Mouse (Mus musculus) CH12.LX (cell line): ENCODE data around the gene Atp8b5. TPM values are rescaled to one million over a fixed set of nuclear protein-coding genes. Genes with fewer than 3 reads are reported as not detected.

Experiments used
- DNase-seq: peaks from one replicate; pipeline ENCODE4 v3.0.0-alpha.2; 2013; ENCODE audit errors: extremely low read depth
- H3K27ac ChIP-seq: 2 replicates; pipeline ENCODE4 v1.5.1; 2012; ENCODE audit warnings: low read depth, mild to moderate bottlenecking, control low read depth, moderate library complexity; ENCODE audit not compliant: insufficient read depth
- H3K27me3 ChIP-seq: replicated peaks from 2 replicates; pipeline ENCODE3; 2012; ENCODE audit warnings: inconsistent platforms
- H3K36me3 ChIP-seq, 2 experiments: replicated peaks in 1 of 2; 2 replicates each; pipeline versions ENCODE3 to v1.6.1; 2012; ENCODE audit warnings: inconsistent platforms in 1 of 2, low read length in 1 of 2, mild to moderate bottlenecking in 1 of 2, mixed read lengths in 1 of 2, moderate library complexity in 1 of 2; ENCODE audit not compliant: control insufficient read depth in 1 of 2, insufficient read depth in 1 of 2
- H3K4me1 ChIP-seq, 2 experiments: 2 replicates each; pipeline ENCODE4 v1.6.1; 2012; ENCODE audit warnings: inconsistent platforms in 1 of 2, moderate library complexity in 1 of 2; ENCODE audit not compliant: insufficient read depth in 2 of 2, control insufficient read depth in 1 of 2
- H3K4me2 ChIP-seq: 2 replicates; pipeline ENCODE4 v1.6.1; 2012; ENCODE audit warnings: low read depth, mild to moderate bottlenecking, control low read depth; ENCODE audit not compliant: poor library complexity, insufficient read depth, severe bottlenecking
- H3K4me3 ChIP-seq, 3 experiments: fragments of 150-350 bp in 1 of 3; sonication (generic) in 1 of 3; replicated peaks in 1 of 3; 2 replicates each; pipeline versions ENCODE3 to v1.5.1; 2011 to 2012; ENCODE audit warnings: low read depth in 2 of 3, low read length in 2 of 3, mild to moderate bottlenecking in 2 of 3, moderate library complexity in 2 of 3, control low read depth in 1 of 3, improper control_type of control experiment in 1 of 3, inconsistent platforms in 1 of 3, mixed read lengths in 1 of 3; ENCODE audit not compliant: poor library complexity in 1 of 3
- H3K79me2 ChIP-seq: replicated peaks from 2 replicates; pipeline ENCODE4 v1.6.1; 2012; ENCODE audit warnings: mild to moderate bottlenecking, moderate library complexity; ENCODE audit not compliant: control insufficient read depth, poor library complexity, insufficient read depth, severe bottlenecking; ENCODE audit errors: extremely low read depth
- H3K9ac ChIP-seq: 2 replicates; pipeline ENCODE4 v1.6.1; 2012; ENCODE audit warnings: low read depth, mild to moderate bottlenecking, control low read depth, moderate library complexity; ENCODE audit not compliant: insufficient read depth
- H3K9me3 ChIP-seq: replicated peaks from 2 replicates; pipeline ENCODE3; 2012; ENCODE audit warnings: low read length, inconsistent platforms, mixed read lengths
- BHLHE40 ChIP-seq: IDR thresholded peaks from 2 replicates; pipeline ENCODE4 v1.6.1; 2011; ENCODE audit warnings: mild to moderate bottlenecking, low read depth, low read length, improper control_type of control experiment
- CHD1 ChIP-seq: IDR thresholded peaks from 2 replicates; pipeline ENCODE4 v1.6.1; 2012; ENCODE audit warnings: low read depth, low read length, improper control_type of control experiment, inconsistent platforms
- CTCF ChIP-seq, 2 experiments: IDR thresholded peaks in 1 of 2; conservative IDR thresholded peaks in 1 of 2; 2 replicates each; pipeline ENCODE4 v1.5.1; 2011 to 2012; ENCODE audit warnings: low read depth in 2 of 2, low read length in 2 of 2, improper control_type of control experiment in 1 of 2, inconsistent platforms in 1 of 2, mild to moderate bottlenecking in 1 of 2, moderate library complexity in 1 of 2
- ETS1 ChIP-seq: conservative IDR thresholded peaks from 2 replicates; pipeline ENCODE4 v1.6.1; 2012; ENCODE audit warnings: low read depth, mild to moderate bottlenecking, inconsistent platforms, low read length, improper control_type of control experiment, moderate library complexity
- GABPA ChIP-seq: IDR thresholded peaks from 2 replicates; pipeline ENCODE4 v1.6.1; 2012; ENCODE audit warnings: low read depth, low read length, improper control_type of control experiment, inconsistent platforms; ENCODE audit not compliant: insufficient replicate concordance
- HCFC1 ChIP-seq: IDR thresholded peaks from 2 replicates; pipeline ENCODE4 v1.6.1; 2012; ENCODE audit warnings: low read depth, mild to moderate bottlenecking, inconsistent platforms, low read length, improper control_type of control experiment
- JUND ChIP-seq: conservative IDR thresholded peaks from 2 replicates; pipeline ENCODE4 v1.6.1; 2011; ENCODE audit warnings: low read depth, low read length, improper control_type of control experiment
- MAX ChIP-seq: IDR thresholded peaks from 2 replicates; pipeline ENCODE4 v1.6.1; 2011; ENCODE audit warnings: low read length, improper control_type of control experiment
- MAZ ChIP-seq: IDR thresholded peaks from 2 replicates; pipeline ENCODE4 v1.6.1; 2012; ENCODE audit warnings: low read depth, mild to moderate bottlenecking, inconsistent platforms, low read length, improper control_type of control experiment, moderate library complexity
- NRF1 ChIP-seq: IDR thresholded peaks from 2 replicates; pipeline ENCODE4 v1.6.1; 2014; ENCODE audit warnings: low read depth, mild to moderate bottlenecking, inconsistent platforms, low read length, improper control_type of control experiment, moderate library complexity
- PAX5 ChIP-seq: IDR thresholded peaks from 2 replicates; pipeline ENCODE4 v1.6.1; 2012; ENCODE audit warnings: low read length, inconsistent platforms, mixed read lengths
- POLR2A ChIP-seq: IDR thresholded peaks from 2 replicates; pipeline ENCODE4 v1.6.1; 2011; ENCODE audit warnings: low read depth, mild to moderate bottlenecking, improper control_type of control experiment, low read length
- POLR2AphosphoS2 ChIP-seq: IDR thresholded peaks from 2 replicates; pipeline ENCODE4 v1.6.1; 2011; ENCODE audit warnings: low read depth, low read length, improper control_type of control experiment
- RAD21 ChIP-seq: IDR thresholded peaks from 2 replicates; pipeline ENCODE4 v1.6.1; 2011; ENCODE audit warnings: low read depth, mild to moderate bottlenecking, low read length, improper control_type of control experiment, moderate library complexity
- SIN3A ChIP-seq: IDR thresholded peaks from 2 replicates; pipeline ENCODE4 v1.6.1; 2012; ENCODE audit warnings: low read length, improper control_type of control experiment, inconsistent platforms
- SMC3 ChIP-seq: IDR thresholded peaks from 2 replicates; pipeline ENCODE4 v1.6.1; 2011; ENCODE audit warnings: low read depth, low read length, improper control_type of control experiment
- TCF12 ChIP-seq: IDR thresholded peaks from 2 replicates; pipeline ENCODE4 v1.6.1; 2014; ENCODE audit warnings: low read depth, mild to moderate bottlenecking, inconsistent platforms, low read length, improper control_type of control experiment
- USF1 ChIP-seq: IDR thresholded peaks from 2 replicates; pipeline ENCODE4 v1.6.1; 2014; ENCODE audit warnings: low read depth, mild to moderate bottlenecking, inconsistent platforms, low read length, improper control_type of control experiment
- ZKSCAN1 ChIP-seq: IDR thresholded peaks from 2 replicates; pipeline ENCODE4 v1.6.1; 2012; ENCODE audit warnings: low read depth, inconsistent platforms, low read length, improper control_type of control experiment, borderline replicate concordance
- ZMIZ1 ChIP-seq: IDR thresholded peaks from 2 replicates; pipeline ENCODE4 v1.6.1; 2012; ENCODE audit warnings: low read depth, mild to moderate bottlenecking, inconsistent platforms, low read length, improper control_type of control experiment
- ZNF384 ChIP-seq: IDR thresholded peaks from 2 replicates; pipeline ENCODE4 v1.6.1; 2012; ENCODE audit warnings: low read depth, low read length, improper control_type of control experiment, inconsistent platforms
- dilution Hi-C: fragments of 300-500 bp; cut with MboI; formaldehyde crosslinking; loops from 2 replicates; pipeline ENCODE4 v1.14.3; 2020; ENCODE audit warnings: low sequenced_read_pairs; ENCODE audit not compliant: extremely low pct_unique_long_range_greater_than_20kb, extremely low pct_ligation_motif_present
- in situ Hi-C: fragments of 300-500 bp; cut with MboI; formaldehyde crosslinking; loops from 3 replicates; pipeline ENCODE4 v1.14.3; 2019; ENCODE audit warnings: low sequenced_read_pairs, low pct_ligation_motif_present, low pct_unique_long_range_greater_than_20kb, mixed read lengths
- polyA plus RNA-seq: library from polyadenylated mRNA; unstranded; fragments of >175 nt; gene quantifications from 2 replicates; pipeline ENCODE4 v1.2.1, GENCODE M21; 2012; ENCODE audit warnings: low read depth; ENCODE audit not compliant: insufficient read length
- total RNA-seq, 2 experiments: library from RNA; depleted of rRNA; stranded (reverse); fragments of 300-350 nt in 1 of 2; fragments of >200 nt in 1 of 2; gene quantifications; 2 replicates each; pipeline ENCODE4 v1.2.3; 2012 to 2014

Atp8b5 gene
- total and polyA plus RNA-seq, 3 experiments, result 0.13 to 1.3 (median 0.54) TPM

DNA sequence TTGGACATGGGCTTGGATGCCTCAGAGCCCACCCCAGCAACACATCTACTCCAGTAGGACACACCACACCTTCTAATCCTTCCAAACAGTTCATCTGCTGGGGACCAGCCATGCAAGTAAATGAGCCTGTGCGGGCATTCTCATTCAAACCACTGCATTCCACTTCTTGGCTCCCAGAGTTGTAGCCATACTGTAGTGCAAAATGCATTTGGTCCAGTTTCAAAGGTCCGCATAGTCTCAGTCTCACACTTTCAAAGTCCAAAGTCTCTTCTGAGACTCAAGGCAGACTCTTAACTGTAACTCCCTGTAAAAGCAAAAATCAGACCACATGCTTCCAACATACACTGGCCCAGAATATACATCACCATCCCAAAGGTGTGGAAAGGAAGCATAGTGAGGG is 78.0 kb downstream of the Atp8b5 start:
- Histone ChIP-seq H3K9ac (no peak overlapping the region), H3K9me3 (no peaks in the 10 kb centered on the region), H3K4me3 (no peak overlapping the region), H3K36me3 (no peaks in the 10 kb centered on the region), H3K27me3 (no peaks in the 10 kb centered on the region), H3K4me1 (no peaks in the 10 kb centered on the region), H3K4me2 (no peak overlapping the region), H3K79me2 (no peaks in the 10 kb centered on the region), H3K27ac (no peak overlapping the region)
- DNase-seq, result no peak
- in situ Hi-C loops (no loop called here), dilution Hi-C loops (no loop called here)
- TF ChIP-seq MAZ, result no peak
- TF ChIP-seq RAD21, result no peak
- TF ChIP-seq POLR2A, result no peak
- no peak for TF ChIP-seq ZNF384
- TF ChIP-seq BHLHE40, result no peak
- no peak for TF ChIP-seq NRF1
- TF ChIP-seq CTCF (conservative IDR thresholded peaks at IDR 0.05 in 1 of 2, IDR thresholded peaks at IDR 0.05 in 1 of 2; ENCODE audit: low read depth in 2 of 2, low read length in 2 of 2), result no peak
- TF ChIP-seq TCF12, result no peak
- TF ChIP-seq ZKSCAN1, result no peak
- TF ChIP-seq USF1, result no peak

DNA sequence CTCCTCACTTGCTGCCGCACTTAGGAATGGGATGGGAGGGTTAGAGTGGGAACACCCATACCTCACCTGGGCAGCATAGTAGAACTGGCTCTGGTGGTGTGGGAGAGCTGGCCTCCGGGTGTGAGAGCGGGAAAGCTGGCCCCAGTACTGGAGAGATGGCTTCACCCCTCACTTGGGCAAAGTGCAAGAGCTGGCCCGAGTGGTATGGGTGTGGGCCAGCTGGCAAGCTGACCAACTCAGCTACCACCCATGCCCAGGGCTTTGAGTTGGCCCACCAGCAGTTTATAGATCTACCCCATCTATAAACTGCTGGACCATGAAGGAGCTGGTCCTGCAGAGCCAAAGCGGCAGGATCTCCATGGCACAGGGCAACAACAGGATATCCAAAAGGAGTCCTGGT is 82.2 kb downstream of the Atp8b5 start:
- no peak overlapping the region for H3K4me3 ChIP-seq
- dilution Hi-C loops (no loop called here), in situ Hi-C loops (no loop called here)
- no peaks in the 10 kb centered on the region for H3K36me3 ChIP-seq
- no peak overlapping the region for H3K4me2 ChIP-seq
- no peak overlapping the region for H3K27ac ChIP-seq
- no peak for DNase-seq
- H3K27me3 ChIP-seq, result no peaks in the 10 kb centered on the region
- TF ChIP-seq ZMIZ1 (no peak), GABPA (no peak), SMC3 (no peak), MAZ (no peak), ZKSCAN1 (no peak), NRF1 (no peak), ZNF384 (no peak), JUND (no peak), CHD1 (no peak), ETS1 (no peak), HCFC1 (no peak), MAX (no peak), SIN3A (no peak), PAX5 (no peak), TCF12 (no peak), POLR2AphosphoS2 (no peak)
- H3K9ac ChIP-seq, result no peak overlapping the region
- H3K79me2 ChIP-seq, result no peaks in the 10 kb centered on the region
- peaks cover 5% of the 10 kb centered on the region for H3K9me3 ChIP-seq
- H3K4me1 ChIP-seq, result no peaks in the 10 kb centered on the region
